In genomic region chr1:175579598-175580235, GRCm38 (mm10) we compare ENCODE assay signal across 15 mouse cellular contexts. TPM values are rescaled to one million over a fixed set of nuclear protein-coding genes. Genes with fewer than 3 reads are reported as not detected.
DNase-seq lines count a peak whose midpoint lies in the region; ATAC-seq lines count a peak whose summit lies in the region.
"Had no signal": no experiment of that assay in that cellular context is flagged by ENCODE, and none has a peak within 500 bp of the region (broad histone marks: within the 10 kb centered on the region; RNA-seq: fewer than 3 reads in every experiment).

No protein-coding gene starts in this region.

- H3K27ac ChIP-seq in neural tube, embryonic 15.5 days (replicated peaks) = no peak overlapping the region; the same call in 1 of the 2 replicates
- H3K27ac ChIP-seq: midbrain, embryonic 13.5 days; neural tube, embryonic 12.5 days had no signal

- H3K4me1 ChIP-seq in neural tube, embryonic 15.5 days = 0 out of 2 replicates have a peak, but pooled peaks cover 7% of the 10 kb centered on the region
- H3K4me1 ChIP-seq: midbrain, embryonic 13.5 days; neural tube, embryonic 12.5 days had no signal

- DNase-seq in cerebellum, postnatal 4 days (ENCODE audit: low spot score in 2 of 2) = no peak
- peak; percentile 21 to 30 for DNase-seq in left cerebral cortex, adult 18-20 months (ENCODE audit: low spot score in 2 of 2)
- DNase-seq in left cerebral cortex, postnatal 10 days (ENCODE audit: extremely low spot score in 1 of 2, low spot score in 2 of 2) = no peak
- DNase-seq in layer of hippocampus, adult 18-20 months (ENCODE audit: low spot score in 2 of 2) = peak; percentile 39 to 79
- no peak for DNase-seq in lung, adult 18-20 months
- DNase-seq: adrenal gland, postnatal 25 days; heart, postnatal 36 days; kidney, postnatal 36 days; liver had no signal

- no peaks in the 10 kb centered on the region for H3K9me3 ChIP-seq in neural tube, embryonic 15.5 days (replicated peaks)
- H3K9me3 ChIP-seq: midbrain, embryonic 13.5 days; neural tube, embryonic 12.5 days had no signal

- no peak overlapping the region for H3K4me2 ChIP-seq in neural tube, embryonic 15.5 days
- H3K4me2 ChIP-seq: midbrain, embryonic 13.5 days; neural tube, embryonic 12.5 days had no signal

- peak; percentile 83; the same call in 1 of the 2 replicates for ATAC-seq in cerebellum, adult (ENCODE audit: insufficient number of reproducible peaks, low FRiP score, low TSS enrichment)
- ATAC-seq in neural tube, embryonic 15.5 days (ENCODE audit: low FRiP score) = peak; percentile 78; the same call in 1 of the 2 replicates
- no peak for ATAC-seq in megakaryocyte progenitor cell, adult 5-6 weeks (replicated peaks; ENCODE audit: poor library complexity)
- ATAC-seq: lung, postnatal 0 days; midbrain, embryonic 13.5 days had no signal

- no peak overlapping the region for H3K4me3 ChIP-seq in neural tube, embryonic 15.5 days (replicated peaks)
- H3K4me3 ChIP-seq: midbrain, embryonic 13.5 days; neural tube, embryonic 12.5 days had no signal

- intact Hi-C loops in left cerebral cortex, postnatal 10 days (cut with DNase I) = no loop called here

- H3K36me3 ChIP-seq in neural tube, embryonic 15.5 days = no peaks in the 10 kb centered on the region
- H3K36me3 ChIP-seq: midbrain, embryonic 13.5 days; neural tube, embryonic 12.5 days had no signal

- no peak overlapping the region for H3K9ac ChIP-seq in neural tube, embryonic 15.5 days (replicated peaks)
- H3K9ac ChIP-seq: midbrain, embryonic 13.5 days; neural tube, embryonic 12.5 days had no signal

- H3K27me3 ChIP-seq in neural tube, embryonic 15.5 days (replicated peaks) = no peaks in the 10 kb centered on the region
- H3K27me3 ChIP-seq: midbrain, embryonic 13.5 days; neural tube, embryonic 12.5 days had no signal

- 43% methylated on average over 9 of the region's 9 CpGs for WGBS in neural tube, embryonic 15.5 days

RNA-seq across cellular contexts. Expression of gene Kmo, which starts 40.5 kb away (rescaled TPM):
- under 1 TPM in 1 of 2 experiments, not detected in 1; 0.23 TPM for total RNA-seq in left cerebral cortex, adult 18-20 months (2021)
- total RNA-seq in left cerebral cortex, postnatal 10 days (2021) = not detected
- total RNA-seq in layer of hippocampus, adult 18-20 months (2021) = not detected
- 0.09 and 0.46 TPM in 2 replicates for polyA plus RNA-seq in neural tube, embryonic 15.5 days (2015; fragmentation: Nextera tagmentation; extraction: Ambion mirVana)
- total RNA-seq in megakaryocyte progenitor cell, adult 5-6 weeks (2015) = 3.0 and 3.4 TPM in 2 replicates
- total RNA-seq in megakaryocyte progenitor cell, adult 5-6 weeks (2017) = 6.4 and 7.1 TPM in 2 replicates

RNA-seq across cellular contexts. Expression of gene Fh1, which starts 45.7 kb away (rescaled TPM):
- 10 to 100 TPM; 83.8 to 88.1 TPM for total RNA-seq in left cerebral cortex, adult 18-20 months (2021)
- total RNA-seq in left cerebral cortex, postnatal 10 days (2021) = 10 to 100 TPM; 86.1 to 91.7 TPM
- total RNA-seq in layer of hippocampus, adult 18-20 months (2021) = 10 to 100 TPM; 78.0 to 79.3 TPM
- 117 and 118 TPM in 2 replicates for polyA plus RNA-seq in neural tube, embryonic 15.5 days (2015; fragmentation: Nextera tagmentation; extraction: Ambion mirVana)
- total RNA-seq in megakaryocyte progenitor cell, adult 5-6 weeks (2015) = 162 and 179 TPM in 2 replicates
- total RNA-seq in megakaryocyte progenitor cell, adult 5-6 weeks (2017) = 104 and 121 TPM in 2 replicates

Comparison
In these comparisons a context has a peak if more than half of its experiments do, and no peak if none do; other contexts are left out.
1. DNase-seq: peak in left cerebral cortex, adult 18-20 months (2 of 2) and layer of hippocampus, adult 18-20 months (2 of 2); none in cerebellum, postnatal 4 days (0 of 2), left cerebral cortex, postnatal 10 days (0 of 2) and lung, adult 18-20 months (0 of 2).